Mouse (Mus musculus): ENCODE measurements around the gene Gm8720. TPM values are rescaled to one million over a fixed set of nuclear protein-coding genes. Genes with fewer than 3 reads are reported as not detected.
"Not testable (repeated sequence)": the region's sequence is repeated elsewhere in the genome, so short reads cannot be mapped to it uniquely, and the experiment has no call there.

Gm8720 gene
- total RNA-seq (2021) (not detected), polyA plus RNA-seq (2012; rRNA removed) (not detected in 2 replicates)
- long read RNA-seq, result 0 reads

DNA sequence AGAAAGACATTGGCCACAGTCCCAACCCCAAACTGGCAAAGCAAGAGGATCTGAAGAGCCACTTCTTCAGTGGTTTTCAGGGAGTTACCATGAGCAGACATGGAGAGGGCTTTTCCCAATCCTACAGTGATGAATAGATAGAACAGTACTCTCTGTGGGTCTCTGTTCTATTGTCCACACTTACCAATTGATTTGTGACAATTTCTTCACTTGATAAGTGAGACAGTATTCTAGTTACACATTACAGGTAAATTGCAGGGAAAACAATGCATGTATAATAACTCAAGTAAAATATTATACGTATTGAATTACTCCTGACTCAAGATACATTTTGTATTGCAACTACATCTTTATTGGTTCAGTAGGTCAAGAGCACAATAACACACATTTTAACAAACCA lies at the start of gene Gm8720:
TSS of gene Gm8720 (minus strand) at position 101 of the 400 bp plus-strand sequence.
- H3K4me1 ChIP-seq (ENCODE audit: control insufficient read depth, insufficient read depth, low read length); H3K4me3 ChIP-seq; DNase-seq; H3K27me3 ChIP-seq (ENCODE audit: control insufficient read depth, insufficient read depth, low read length); H3K36me3 ChIP-seq (ENCODE audit: control insufficient read depth, insufficient read depth, low read length); H3K9ac ChIP-seq (ENCODE audit: low read depth, low read length); intact Hi-C loops (cut with DNase I); H3K27ac ChIP-seq; H3K79me2 ChIP-seq (replicated peaks; ENCODE audit: control insufficient read depth, insufficient read depth, low read length): not testable (repeated sequence)
- WGBS, result no CpG with 5 or more reads among the region's 1 CpGs

DNA sequence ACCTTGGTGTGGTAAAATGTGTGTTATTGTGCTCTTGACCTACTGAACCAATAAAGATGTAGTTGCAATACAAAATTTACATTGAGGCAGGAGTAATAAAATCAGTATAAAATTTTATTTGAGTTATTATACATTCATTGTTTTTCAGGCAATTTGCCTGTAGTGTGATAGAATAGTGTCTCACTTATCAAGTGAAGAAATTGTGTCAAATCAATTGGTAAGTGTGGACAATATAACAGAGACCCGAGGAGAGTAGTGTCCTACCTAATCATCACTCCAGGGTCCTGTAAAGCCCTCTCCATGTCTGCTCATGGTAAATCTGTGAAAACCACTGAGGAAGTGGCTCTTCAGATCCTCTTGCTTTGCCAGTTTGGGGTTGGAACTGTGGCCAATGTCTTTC lies 12.0 kb downstream of the Gm8720 start, which contains the start of gene Vmn1r163:
TSS of gene Vmn1r163 (plus strand) at position 301 of the 400 bp plus-strand sequence.
- H3K9ac ChIP-seq (ENCODE audit: low read depth, low read length); H3K79me2 ChIP-seq (replicated peaks; ENCODE audit: control insufficient read depth, insufficient read depth, low read length); H3K4me1 ChIP-seq (ENCODE audit: control insufficient read depth, insufficient read depth, low read length); H3K27ac ChIP-seq; intact Hi-C loops (cut with DNase I); H3K27me3 ChIP-seq (ENCODE audit: control insufficient read depth, insufficient read depth, low read length); H3K36me3 ChIP-seq (ENCODE audit: control insufficient read depth, insufficient read depth, low read length); H3K4me3 ChIP-seq; DNase-seq: not testable (repeated sequence)
- no CpG with 5 or more reads among the region's 1 CpGs for WGBS

DNA sequence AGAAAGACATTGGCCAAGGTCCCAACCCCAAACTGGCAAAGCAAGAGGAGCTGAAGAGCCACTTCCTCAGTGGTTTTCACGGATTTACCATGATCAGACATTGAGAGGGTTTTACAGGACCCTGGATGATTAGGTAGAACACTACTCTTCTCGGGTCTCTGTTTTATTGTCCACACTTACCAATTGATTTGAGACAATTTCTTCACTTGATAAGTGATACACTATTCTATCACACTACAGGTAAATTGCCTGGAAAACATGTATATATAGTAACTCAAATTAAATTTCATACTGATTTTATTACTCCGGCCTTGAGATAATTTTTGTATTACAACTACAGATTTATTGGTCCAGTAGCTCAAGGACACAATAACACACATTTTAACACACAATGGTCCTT lies 47.4 kb downstream of the Gm8720 start, which contains the start of gene Gm4216:
TSS of gene Gm4216 (minus strand) at position 101 of the 400 bp plus-strand sequence.
- H3K9ac ChIP-seq (ENCODE audit: low read depth, low read length); H3K79me2 ChIP-seq (replicated peaks; ENCODE audit: control insufficient read depth, insufficient read depth, low read length); intact Hi-C loops (cut with DNase I); H3K4me3 ChIP-seq; DNase-seq; H3K4me1 ChIP-seq (ENCODE audit: control insufficient read depth, insufficient read depth, low read length); H3K27me3 ChIP-seq (ENCODE audit: control insufficient read depth, insufficient read depth, low read length); H3K27ac ChIP-seq; H3K36me3 ChIP-seq (ENCODE audit: control insufficient read depth, insufficient read depth, low read length): not testable (repeated sequence)
- WGBS, result no CpG with 5 or more reads among the region's 3 CpGs

Other genes with a start within 250 kb of the Gm8720 start
- not detected for gene Vmn1r159, start 223.9 kb downstream of the Gm8720 start, total RNA-seq (2021)
- not detected in 2 replicates for gene Vmn1r159, start 223.9 kb downstream of the Gm8720 start, polyA plus RNA-seq (2012; rRNA removed)
- gene Vmn1r160, start 196.2 kb downstream of the Gm8720 start, total RNA-seq (2021), result not detected
- not detected in 2 replicates for gene Vmn1r160, start 196.2 kb downstream of the Gm8720 start, polyA plus RNA-seq (2012; rRNA removed)
- not detected for gene Gm4214, start 82.8 kb downstream of the Gm8720 start, total RNA-seq (2021)
- not detected in 2 replicates for gene Gm4214, start 82.8 kb downstream of the Gm8720 start, polyA plus RNA-seq (2012; rRNA removed)
- not detected for gene Gm4216, start 47.5 kb downstream of the Gm8720 start, total RNA-seq (2021)
- not detected in 2 replicates for gene Gm4216, start 47.5 kb downstream of the Gm8720 start, polyA plus RNA-seq (2012; rRNA removed)
- not detected for gene Vmn1r163, start 11.9 kb downstream of the Gm8720 start, total RNA-seq (2021)
- gene Vmn1r163, start 11.9 kb downstream of the Gm8720 start, polyA plus RNA-seq (2012; rRNA removed), result not detected in 2 replicates
- not detected for gene Gm10662, start 77.0 kb upstream of the Gm8720 start, total RNA-seq (2021)
- gene Gm10662, start 77.0 kb upstream of the Gm8720 start, polyA plus RNA-seq (2012; rRNA removed), result not detected in 2 replicates
- gene Vmn1r165, start 149.9 kb upstream of the Gm8720 start, total RNA-seq (2021), result not detected
- gene Vmn1r165, start 149.9 kb upstream of the Gm8720 start, polyA plus RNA-seq (2012; rRNA removed), result not detected in 2 replicates
- not detected for gene Vmn1r166, start 184.2 kb upstream of the Gm8720 start, total RNA-seq (2021)
- gene Vmn1r166, start 184.2 kb upstream of the Gm8720 start, polyA plus RNA-seq (2012; rRNA removed), result not detected in 2 replicates
- gene Gm6902, start 211.4 kb upstream of the Gm8720 start, total RNA-seq (2021), result not detected
- gene Gm6902, start 211.4 kb upstream of the Gm8720 start, polyA plus RNA-seq (2012; rRNA removed), result not detected in 2 replicates
- not detected for gene Nlrp4e, start 233.7 kb upstream of the Gm8720 start, total RNA-seq (2021)
- gene Nlrp4e, start 233.7 kb upstream of the Gm8720 start, polyA plus RNA-seq (2012; rRNA removed), result not detected in 2 replicates

Data from heart, adult 2 months (tissue).